Mouse (Mus musculus): ENCODE measurements around the gene Nipal4. TPM values are rescaled to one million over a fixed set of nuclear protein-coding genes. Genes with fewer than 3 reads are reported as not detected.
"Not testable (repeated sequence)": the region's sequence is repeated elsewhere in the genome, so short reads cannot be mapped to it uniquely, and the experiment has no call there.

Gene Nipal4
- not detected in 2 replicates for total RNA-seq (2014; fragmentation: Nextera tagmentation)
- total RNA-seq (2017) = not detected in 2 replicates

GRCm38 (mm10) chr11:46165866-46166585 lies at the start of gene Nipal4:
TSS of gene Nipal4 (minus strand) at chr11:46166508.
- ATAC-seq (replicated peaks; ENCODE audit: low FRiP score, low TSS enrichment, poor library complexity, severe bottlenecking) = no peak

GRCm38 (mm10) chr11:46215354-46215753 lies 49.0 kb upstream of the Nipal4 start:
- ATAC-seq (replicated peaks; ENCODE audit: low FRiP score, low TSS enrichment, poor library complexity, severe bottlenecking) = peak; percentile 85

GRCm38 (mm10) chr11:46214368-46215230 lies 48.3 kb upstream of the Nipal4 start:
- no peak for ATAC-seq (replicated peaks; ENCODE audit: low FRiP score, low TSS enrichment, poor library complexity, severe bottlenecking)

DNA sequence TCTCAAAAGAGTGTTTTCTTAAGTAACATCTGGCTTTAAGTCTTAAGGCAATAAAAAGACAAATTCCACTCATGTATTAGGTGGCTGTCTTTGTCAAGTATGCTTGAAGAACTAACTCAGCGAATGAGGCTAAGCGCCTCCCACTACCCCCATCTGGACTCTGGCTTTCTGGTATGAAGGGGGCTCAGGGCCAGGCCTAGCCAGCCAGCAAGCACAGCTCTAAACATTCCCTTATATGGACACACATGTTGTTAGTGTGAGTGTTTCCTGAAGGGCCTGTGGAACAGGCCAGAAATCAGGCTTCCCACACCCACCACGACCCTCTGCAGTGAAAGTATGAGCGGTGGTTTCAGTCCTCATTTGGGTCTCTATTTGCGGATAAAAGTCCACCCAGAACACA lies 47.5 kb upstream of the Nipal4 start:
- ATAC-seq (replicated peaks; ENCODE audit: low FRiP score, low TSS enrichment, poor library complexity, severe bottlenecking) = no peak

DNA sequence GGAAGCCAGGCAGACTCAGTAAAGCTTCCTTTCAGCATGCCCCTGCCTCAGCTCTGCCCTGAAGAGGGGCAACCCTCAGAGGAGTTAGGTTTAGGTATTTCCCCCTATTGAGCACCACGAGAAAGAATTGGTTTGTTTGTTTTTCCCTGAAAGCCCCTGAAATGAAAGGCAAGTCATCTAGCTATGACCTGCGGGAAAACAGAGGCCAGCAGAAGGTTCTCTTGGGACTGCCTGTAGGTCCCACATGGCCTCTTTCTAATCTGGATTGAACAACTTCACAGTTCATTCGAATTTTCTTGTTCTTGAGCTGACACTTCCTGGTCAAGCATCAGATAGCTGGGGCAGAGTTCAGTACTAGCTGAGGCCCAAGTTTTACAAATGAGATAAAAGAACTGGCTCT lies 45.5 kb upstream of the Nipal4 start:
- ATAC-seq (replicated peaks; ENCODE audit: low FRiP score, low TSS enrichment, poor library complexity, severe bottlenecking) = no peak

DNA sequence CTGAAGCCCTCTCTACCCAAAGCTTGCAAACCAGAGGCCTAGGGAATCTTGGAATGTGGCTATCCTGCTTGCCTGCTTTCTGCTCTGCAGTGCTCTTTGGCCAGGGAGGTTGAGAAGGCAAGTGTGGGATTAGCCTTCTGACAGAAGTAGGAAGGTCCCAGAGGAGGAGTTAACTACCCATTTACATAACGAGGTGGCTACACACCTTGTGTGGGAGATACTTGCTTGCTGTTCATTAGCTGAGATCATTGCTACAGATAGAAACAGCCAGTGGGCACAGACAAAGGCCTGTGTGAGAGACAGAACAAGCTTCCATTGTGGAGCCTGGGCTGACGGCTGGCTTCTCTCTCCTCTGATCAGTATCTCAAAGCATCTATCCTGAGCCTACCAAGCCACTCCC lies 43.6 kb upstream of the Nipal4 start:
- no peak for ATAC-seq (replicated peaks; ENCODE audit: low FRiP score, low TSS enrichment, poor library complexity, severe bottlenecking)

DNA sequence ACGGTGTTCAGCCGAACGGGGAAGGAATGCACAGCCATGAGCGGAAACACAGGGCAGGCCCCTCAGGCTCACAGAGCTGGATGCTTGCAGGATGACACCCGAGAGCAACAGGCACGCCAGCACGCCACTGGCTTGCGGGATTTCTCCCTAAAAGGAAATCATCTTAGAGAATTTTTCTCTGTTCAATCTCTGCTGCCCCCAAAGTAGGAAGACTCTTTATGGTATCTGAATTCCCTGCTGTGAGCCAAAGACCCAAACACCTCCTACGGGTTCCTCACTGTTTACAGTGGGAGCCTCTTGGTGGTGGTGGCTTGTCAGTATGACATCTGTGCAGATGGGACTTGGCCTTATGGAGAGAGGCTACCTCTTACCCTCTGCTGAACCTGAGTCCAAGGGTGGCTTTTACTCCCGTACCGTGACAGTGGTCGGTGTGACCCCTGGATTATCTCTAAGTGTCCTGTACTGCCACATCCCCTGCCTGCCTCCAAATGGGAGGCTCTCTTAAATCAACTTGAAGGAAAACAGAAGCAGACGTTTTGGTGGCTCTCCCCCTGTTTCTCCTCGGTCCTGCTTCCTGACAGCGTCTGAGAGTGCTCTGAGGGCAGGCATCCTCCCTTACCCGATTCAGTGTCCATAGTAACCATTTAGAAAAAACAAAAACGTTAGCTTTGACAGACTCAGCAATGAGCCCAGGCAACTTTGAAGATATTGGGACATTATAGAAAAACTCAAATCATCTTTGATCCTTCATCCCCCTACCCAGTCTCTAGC lies 39.5 kb upstream of the Nipal4 start:
- no peak for ATAC-seq (replicated peaks; ENCODE audit: low FRiP score, low TSS enrichment, poor library complexity, severe bottlenecking)

- ATAC-seq (replicated peaks; ENCODE audit: low FRiP score, low TSS enrichment, poor library complexity, severe bottlenecking) = no peak
Measured at GRCm38 (mm10) chr11:46204841-46205240, 38.5 kb upstream of the Nipal4 start.

GRCm38 (mm10) chr11:46202547-46202887 lies 36.2 kb upstream of the Nipal4 start:
- no peak for ATAC-seq (replicated peaks; ENCODE audit: low FRiP score, low TSS enrichment, poor library complexity, severe bottlenecking)

DNA sequence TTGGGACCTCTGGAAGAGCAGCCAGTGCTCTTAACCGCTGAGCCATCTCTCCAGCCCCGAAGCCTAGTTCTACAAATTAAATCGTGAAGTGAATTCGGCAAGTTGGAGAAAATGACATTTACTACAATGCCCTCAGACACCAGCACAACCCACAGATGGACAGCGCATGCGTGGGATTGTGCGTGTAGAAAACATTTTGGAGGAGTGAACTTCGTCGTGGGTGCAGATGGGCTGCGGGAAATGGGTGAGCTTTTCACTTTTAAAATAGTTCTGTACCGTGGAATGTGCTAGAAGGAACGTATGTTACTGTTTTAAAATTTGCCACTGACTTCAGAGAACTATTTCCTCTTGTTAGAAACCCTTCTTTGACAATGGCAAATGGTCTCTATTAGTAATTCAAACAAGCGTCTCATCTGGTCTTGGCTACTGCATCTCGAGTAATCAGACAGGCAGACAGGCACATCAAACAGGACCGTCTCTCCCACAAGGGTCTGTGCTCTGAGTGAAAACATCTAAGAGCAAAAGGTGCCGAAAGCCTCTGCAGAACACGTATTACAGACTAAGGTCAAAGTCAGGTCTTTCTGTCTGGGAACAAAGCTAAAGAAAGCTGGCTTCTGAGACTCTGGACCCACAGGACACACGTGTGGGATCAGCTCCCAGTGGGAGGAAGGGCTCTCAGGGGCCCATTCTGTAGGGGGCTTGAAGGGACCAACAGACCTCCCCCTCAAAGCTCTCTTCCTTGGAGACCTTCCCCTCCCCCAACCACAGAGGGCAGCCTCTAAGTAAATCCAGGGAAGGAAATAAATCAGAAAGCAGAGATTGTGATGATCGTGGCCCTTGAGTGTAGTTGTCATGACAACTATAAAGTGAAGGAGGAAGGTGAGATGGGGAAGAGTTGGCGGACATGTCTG lies 35.6 kb upstream of the Nipal4 start:
- no peak for ATAC-seq (replicated peaks; ENCODE audit: low FRiP score, low TSS enrichment, poor library complexity, severe bottlenecking)

DNA sequence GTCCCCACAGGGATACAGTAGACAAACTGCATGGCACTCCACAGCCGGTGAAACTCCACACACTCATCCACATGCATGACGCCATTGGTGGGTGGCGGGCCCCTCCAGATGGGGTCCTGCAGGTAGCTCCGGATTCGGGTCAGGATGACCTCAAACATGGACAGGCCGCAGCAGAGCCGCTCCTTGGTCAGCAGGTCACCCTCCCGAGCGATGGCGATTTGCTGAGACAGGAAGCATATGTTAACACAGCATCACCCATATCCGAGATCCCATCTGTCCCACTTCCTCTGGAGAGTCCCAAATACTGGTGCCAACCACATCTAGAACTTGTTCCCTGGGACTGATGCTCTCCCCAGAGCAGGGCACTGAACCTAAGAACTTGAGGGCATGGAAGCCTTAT lies 34.4 kb upstream of the Nipal4 start:
- ATAC-seq (replicated peaks; ENCODE audit: low FRiP score, low TSS enrichment, poor library complexity, severe bottlenecking) = no peak

GRCm38 (mm10) chr11:46194175-46194574 lies 27.9 kb upstream of the Nipal4 start:
- ATAC-seq (replicated peaks; ENCODE audit: low FRiP score, low TSS enrichment, poor library complexity, severe bottlenecking) = no peak

DNA sequence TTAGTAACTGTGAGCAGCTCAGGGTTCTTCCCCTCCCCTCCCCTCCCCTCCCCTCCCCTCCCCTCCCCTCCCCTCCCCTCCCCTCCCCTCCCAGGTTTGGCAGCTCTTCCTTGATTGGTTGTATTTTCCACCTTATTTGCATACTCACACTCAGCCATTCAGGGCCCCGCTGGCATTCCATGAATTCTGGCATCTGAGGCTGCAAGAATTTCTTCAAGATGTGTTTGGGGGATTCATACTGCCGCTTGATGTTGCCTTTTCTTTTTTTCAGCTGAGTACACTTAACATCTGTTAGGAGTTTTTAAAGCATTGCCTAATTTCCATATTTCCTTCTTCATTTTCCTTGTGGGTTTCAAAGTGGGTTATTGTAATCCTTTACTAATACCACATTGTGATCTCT lies 22.0 kb upstream of the Nipal4 start:
- ATAC-seq (replicated peaks; ENCODE audit: low FRiP score, low TSS enrichment, poor library complexity, severe bottlenecking) = no peak

DNA sequence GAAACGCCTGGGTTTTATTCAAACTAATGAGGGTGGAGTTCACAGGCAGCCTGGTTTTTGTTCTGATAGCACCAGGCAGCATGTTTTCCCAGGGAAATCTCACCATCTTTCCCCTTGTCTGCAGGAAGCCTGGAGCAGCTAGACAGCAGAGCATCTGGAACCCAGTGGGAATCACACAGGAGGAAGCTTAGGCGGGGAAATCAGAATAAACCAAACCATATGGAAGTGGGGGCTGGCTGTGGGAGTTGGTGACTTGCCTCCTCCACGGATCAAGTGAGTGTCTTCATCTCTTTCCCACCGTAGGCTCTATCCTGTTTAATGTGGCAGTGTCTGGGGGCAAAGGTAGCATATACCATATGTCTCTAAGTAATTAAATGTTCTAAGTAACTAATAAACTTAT lies 19.2 kb upstream of the Nipal4 start:
- no peak for ATAC-seq (replicated peaks; ENCODE audit: low FRiP score, low TSS enrichment, poor library complexity, severe bottlenecking)

DNA sequence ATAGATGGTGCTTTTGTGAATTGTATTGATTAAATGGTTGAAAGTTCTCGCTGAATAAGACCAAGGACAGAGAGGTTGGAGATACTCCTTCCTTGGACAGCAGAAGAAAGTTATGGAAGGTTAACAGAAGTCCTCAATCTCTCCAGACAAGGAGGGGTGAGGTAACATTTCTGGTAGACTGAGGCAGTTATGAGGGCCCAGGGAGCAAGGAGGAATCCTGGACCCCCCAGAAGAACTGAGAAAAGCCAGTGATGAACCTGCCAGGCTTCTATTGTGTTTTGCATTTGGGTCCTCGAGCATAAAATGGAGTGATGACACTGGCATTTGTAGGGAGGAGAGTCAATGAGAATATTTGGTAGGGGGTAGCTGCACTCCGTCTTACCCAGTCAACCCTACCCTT lies 18.6 kb upstream of the Nipal4 start:
- ATAC-seq (replicated peaks; ENCODE audit: low FRiP score, low TSS enrichment, poor library complexity, severe bottlenecking) = no peak

GRCm38 (mm10) chr11:46182031-46182430 lies 15.7 kb upstream of the Nipal4 start:
- not testable (repeated sequence) for ATAC-seq (replicated peaks; ENCODE audit: low FRiP score, low TSS enrichment, poor library complexity, severe bottlenecking)

DNA sequence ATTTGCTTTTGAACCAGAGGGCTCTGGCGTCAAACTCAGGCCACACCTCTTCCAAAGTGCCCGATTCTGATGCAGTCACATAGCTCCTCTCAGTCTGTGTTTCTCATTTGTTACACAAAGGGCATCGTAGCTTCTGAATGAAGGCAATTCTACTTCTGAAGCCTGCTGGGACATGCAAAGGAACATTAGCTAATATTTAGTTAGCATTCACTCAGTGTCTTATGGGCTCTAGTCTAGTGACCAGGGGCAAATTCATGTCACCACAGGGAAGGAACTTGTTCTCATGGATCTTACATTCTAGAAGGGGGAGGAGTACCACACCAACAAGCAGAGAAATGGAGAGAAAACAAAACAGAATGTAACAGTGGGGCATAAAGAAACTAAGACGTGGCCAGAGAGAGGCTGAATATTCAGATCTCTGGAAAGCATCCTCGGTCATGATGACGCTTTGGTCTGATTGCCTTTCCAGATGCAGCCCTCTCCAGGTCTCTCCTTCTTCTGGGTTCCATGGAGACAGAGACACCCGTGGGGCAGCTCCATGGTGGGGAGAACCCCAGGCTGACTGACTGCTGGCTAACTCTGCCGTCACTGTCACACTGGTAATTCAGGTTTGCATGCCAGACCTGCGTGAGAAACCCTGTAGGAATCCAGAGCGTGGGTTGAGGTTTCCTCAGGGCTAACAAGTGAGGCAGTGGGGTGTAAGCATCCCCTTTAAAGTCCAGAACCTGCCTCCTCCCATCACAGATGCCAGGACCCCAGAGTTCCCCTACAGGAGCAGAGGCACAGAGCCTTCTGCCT lies 11.1 kb upstream of the Nipal4 start:
- ATAC-seq (replicated peaks; ENCODE audit: low FRiP score, low TSS enrichment, poor library complexity, severe bottlenecking) = no peak

- ATAC-seq (replicated peaks; ENCODE audit: low FRiP score, low TSS enrichment, poor library complexity, severe bottlenecking) = no peak
Measured at GRCm38 (mm10) chr11:46176155-46176554, 9.8 kb upstream of the Nipal4 start.

Measured in megakaryocyte-erythroid progenitor cell, adult 5-6 weeks (primary cell).